In genomic region chrX:151049661-151050215, GRCm38 (mm10) we compare ENCODE assay signal across 8 mouse cellular contexts. TPM values are rescaled to one million over a fixed set of nuclear protein-coding genes. Genes with fewer than 3 reads are reported as not detected.
DNase-seq lines count a peak whose midpoint lies in the region; ATAC-seq and TF ChIP-seq lines count a peak whose summit lies in the region.
"Had no signal": no experiment of that assay in that cellular context is flagged by ENCODE, and none has a peak within 500 bp of the region (broad histone marks: within the 10 kb centered on the region; RNA-seq: fewer than 3 reads in every experiment).

No protein-coding gene starts in this region.

- no peaks in the 10 kb centered on the region for H3K36me3 ChIP-seq in lung, embryonic 15.5 days
- H3K36me3 ChIP-seq in lung, postnatal 0 days (ENCODE audit: insufficient read depth, low read length) = no peaks in the 10 kb centered on the region
- no peaks in the 10 kb centered on the region for H3K36me3 ChIP-seq in embryonic facial prominence, embryonic 15.5 days
- H3K36me3 ChIP-seq in hindbrain, postnatal 0 days (ENCODE audit: insufficient read depth, low read length) = no peaks in the 10 kb centered on the region
- H3K36me3 ChIP-seq in neural tube, embryonic 14.5 days (ENCODE audit: control insufficient read depth, insufficient read depth, low read length) = no peaks in the 10 kb centered on the region

- no peak for TF ChIP-seq EP300 in lung, postnatal 0 days (IDR thresholded peaks at IDR 0.05)

- no peak overlapping the region for H3K9ac ChIP-seq in lung, embryonic 15.5 days
- H3K9ac ChIP-seq in lung, postnatal 0 days (replicated peaks; ENCODE audit: low read depth) = no peak overlapping the region
- no peak overlapping the region for H3K9ac ChIP-seq in embryonic facial prominence, embryonic 15.5 days
- no peak overlapping the region for H3K9ac ChIP-seq in hindbrain, postnatal 0 days (replicated peaks; ENCODE audit: low read length)
- H3K9ac ChIP-seq in neural tube, embryonic 14.5 days (replicated peaks; ENCODE audit: low read depth, low read length) = no peak overlapping the region

- no peak for ATAC-seq in lung, embryonic 15.5 days (ENCODE audit: borderline replicate concordance, extremely low read depth, low FRiP score, low TSS enrichment)
- no peak for ATAC-seq in lung, postnatal 0 days
- ATAC-seq in embryonic facial prominence, embryonic 15.5 days (ENCODE audit: insufficient number of reproducible peaks, low FRiP score, low TSS enrichment, low read depth) = no peak
- no peak for ATAC-seq in hindbrain, postnatal 0 days
- no peak for ATAC-seq in neural tube, embryonic 14.5 days (ENCODE audit: low read depth)

- WGBS in lung, embryonic 15.5 days = 58% methylated on average over 8 of the region's 8 CpGs
- 62% methylated on average over 8 of the region's 8 CpGs for WGBS in lung, postnatal 0 days
- WGBS in embryonic facial prominence, embryonic 15.5 days = 48% methylated on average over 8 of the region's 8 CpGs
- WGBS in hindbrain, postnatal 0 days = 54% methylated on average over 8 of the region's 8 CpGs
- WGBS in neural tube, embryonic 14.5 days = 56% methylated on average over 8 of the region's 8 CpGs

- no peak overlapping the region for H3K4me3 ChIP-seq in lung, embryonic 15.5 days
- no peak overlapping the region for H3K4me3 ChIP-seq in lung, postnatal 0 days (ENCODE audit: low read depth, low read length)
- H3K4me3 ChIP-seq in embryonic facial prominence, embryonic 15.5 days (replicated peaks) = no peak overlapping the region
- H3K4me3 ChIP-seq in hindbrain, postnatal 0 days (ENCODE audit: low read length) = no peak overlapping the region
- peak overlapping the region; percentile 61; the same call in 1 of the 2 replicates for H3K4me3 ChIP-seq in neural tube, embryonic 14.5 days (ENCODE audit: low read depth, low read length)

- peak overlapping the region; percentile 61; the same call in 1 of the 2 replicates for H3K4me2 ChIP-seq in lung, embryonic 15.5 days
- no peak overlapping the region for H3K4me2 ChIP-seq in lung, postnatal 0 days (replicated peaks; ENCODE audit: low read depth, low read length)
- H3K4me2 ChIP-seq in embryonic facial prominence, embryonic 15.5 days (replicated peaks) = 0 out of 2 replicates have a peak overlapping the region, but pooled peaks have one; percentile 51
- H3K4me2 ChIP-seq in hindbrain, postnatal 0 days (ENCODE audit: low read depth, low read length) = peak overlapping the region; percentile 58
- peak overlapping the region; percentile 61; the same call in 1 of the 2 replicates for H3K4me2 ChIP-seq in neural tube, embryonic 14.5 days (ENCODE audit: low read depth, low read length)

- peaks cover 26% of the 10 kb centered on the region for H3K4me1 ChIP-seq in lung, embryonic 15.5 days
- no peaks in the 10 kb centered on the region; the same call in 1 of the 2 replicates for H3K4me1 ChIP-seq in lung, postnatal 0 days (ENCODE audit: insufficient read depth, low read depth, low read length)
- peaks cover 17% of the 10 kb centered on the region for H3K4me1 ChIP-seq in embryonic facial prominence, embryonic 15.5 days
- no peaks in the 10 kb centered on the region for H3K4me1 ChIP-seq in hindbrain, postnatal 0 days (ENCODE audit: insufficient read depth, low read length)
- H3K4me1 ChIP-seq in neural tube, embryonic 14.5 days (ENCODE audit: control insufficient read depth, insufficient read depth, low read length) = peaks cover 12% of the 10 kb centered on the region

- H3K27ac ChIP-seq in lung, embryonic 15.5 days = no peak overlapping the region
- H3K27ac ChIP-seq in lung, postnatal 0 days (ENCODE audit: low read length) = no peak overlapping the region
- no peak overlapping the region for H3K27ac ChIP-seq in embryonic facial prominence, embryonic 15.5 days (replicated peaks)
- no peak overlapping the region for H3K27ac ChIP-seq in hindbrain, postnatal 0 days
- no peak overlapping the region for H3K27ac ChIP-seq in neural tube, embryonic 14.5 days (ENCODE audit: low read depth, low read length)

- no peak for TF ChIP-seq CTCF in lung, postnatal 0 days (IDR thresholded peaks at IDR 0.05)
- no peak for TF ChIP-seq CTCF in hindbrain, postnatal 0 days (IDR thresholded peaks at IDR 0.05; ENCODE audit: low read depth)

- H3K27me3 ChIP-seq in lung, embryonic 15.5 days = no peaks in the 10 kb centered on the region
- no peaks in the 10 kb centered on the region for H3K27me3 ChIP-seq in lung, postnatal 0 days (replicated peaks; ENCODE audit: insufficient read depth, low read length)
- H3K27me3 ChIP-seq in embryonic facial prominence, embryonic 15.5 days = no peaks in the 10 kb centered on the region
- H3K27me3 ChIP-seq in hindbrain, postnatal 0 days (ENCODE audit: insufficient read depth, low read length) = no peaks in the 10 kb centered on the region
- H3K27me3 ChIP-seq in neural tube, embryonic 14.5 days (ENCODE audit: control insufficient read depth, insufficient read depth, low read length) = no peaks in the 10 kb centered on the region; the same call in 1 of the 2 replicates

- H3K9me3 ChIP-seq in lung, embryonic 15.5 days = no peaks in the 10 kb centered on the region
- no peaks in the 10 kb centered on the region for H3K9me3 ChIP-seq in lung, postnatal 0 days (ENCODE audit: low read length)
- H3K9me3 ChIP-seq in embryonic facial prominence, embryonic 15.5 days (replicated peaks) = no peaks in the 10 kb centered on the region
- H3K9me3 ChIP-seq in hindbrain, postnatal 0 days (ENCODE audit: low read length) = no peaks in the 10 kb centered on the region
- no peaks in the 10 kb centered on the region for H3K9me3 ChIP-seq in neural tube, embryonic 14.5 days (ENCODE audit: control insufficient read depth, low read length)

- DNase-seq in lung, postnatal 0 days (ENCODE audit: low spot score) = no peak
- DNase-seq in hindbrain, postnatal 0 days (ENCODE audit: low spot score) = no peak
- no peak for DNase-seq in gastrocnemius, adult 8-10 months (ENCODE audit: low spot score in 2 of 2)
- no peak for DNase-seq in thymus, adult 18-20 months
- DNase-seq: kidney, adult 18-20 months had no signal

RNA-seq across cellular contexts. Expression of gene Fgd1, which starts 3.8 kb away (rescaled TPM):
- polyA plus RNA-seq in lung, embryonic 15.5 days (2015; fragmentation: Nextera tagmentation; extraction: Ambion mirVana) = 10.7 and 10.8 TPM in 2 replicates
- polyA plus RNA-seq in lung, postnatal 0 days (2015; fragmentation: Nextera tagmentation; extraction: Ambion mirVana) = 3.7 and 4.2 TPM in 2 replicates
- polyA plus RNA-seq in embryonic facial prominence, embryonic 15.5 days (2015; fragmentation: Nextera tagmentation; extraction: Ambion mirVana) = 11.2 and 12.5 TPM in 2 replicates
- 46.3 and 50.6 TPM in 2 replicates for total RNA-seq in hindbrain, postnatal 0 days (2014; rRNA removed)
- 12.4 and 12.7 TPM in 2 replicates for polyA plus RNA-seq in hindbrain, postnatal 0 days (2015; fragmentation: Nextera tagmentation; extraction: Ambion mirVana)
- 15.9 and 16.3 TPM in 2 replicates for polyA plus RNA-seq in neural tube, embryonic 14.5 days (2014; fragmentation: Nextera tagmentation; extraction: Ambion mirVana)
- 1 to 10 TPM; 1.4 to 2.5 (median 1.9) TPM for total RNA-seq in gastrocnemius, adult 8-10 months (2022)

RNA-seq across cellular contexts. Expression of gene Gnl3l, which starts 32.6 kb away (rescaled TPM):
- polyA plus RNA-seq in lung, embryonic 15.5 days (2015; fragmentation: Nextera tagmentation; extraction: Ambion mirVana) = 27.0 and 27.6 TPM in 2 replicates
- polyA plus RNA-seq in lung, postnatal 0 days (2015; fragmentation: Nextera tagmentation; extraction: Ambion mirVana) = 11.9 and 13.0 TPM in 2 replicates
- 27.6 and 27.9 TPM in 2 replicates for polyA plus RNA-seq in embryonic facial prominence, embryonic 15.5 days (2015; fragmentation: Nextera tagmentation; extraction: Ambion mirVana)
- 125 and 130 TPM in 2 replicates for total RNA-seq in hindbrain, postnatal 0 days (2014; rRNA removed)
- 105 TPM in 2 replicates for polyA plus RNA-seq in hindbrain, postnatal 0 days (2015; fragmentation: Nextera tagmentation; extraction: Ambion mirVana)
- polyA plus RNA-seq in neural tube, embryonic 14.5 days (2014; fragmentation: Nextera tagmentation; extraction: Ambion mirVana) = 84.9 and 86.7 TPM in 2 replicates
- total RNA-seq in gastrocnemius, adult 8-10 months (2022) = 10 to 100 TPM; 37.1 to 45.2 (median 43.2) TPM

RNA-seq across cellular contexts. Expression of gene Tsr2, which starts 46.6 kb away (rescaled TPM):
- 33.1 and 33.4 TPM in 2 replicates for polyA plus RNA-seq in lung, embryonic 15.5 days (2015; fragmentation: Nextera tagmentation; extraction: Ambion mirVana)
- 12.4 and 14.6 TPM in 2 replicates for polyA plus RNA-seq in lung, postnatal 0 days (2015; fragmentation: Nextera tagmentation; extraction: Ambion mirVana)
- polyA plus RNA-seq in embryonic facial prominence, embryonic 15.5 days (2015; fragmentation: Nextera tagmentation; extraction: Ambion mirVana) = 36.4 and 37.3 TPM in 2 replicates
- total RNA-seq in hindbrain, postnatal 0 days (2014; rRNA removed) = 20.4 and 21.4 TPM in 2 replicates
- polyA plus RNA-seq in hindbrain, postnatal 0 days (2015; fragmentation: Nextera tagmentation; extraction: Ambion mirVana) = 38.6 and 41.4 TPM in 2 replicates
- 30.4 and 34.3 TPM in 2 replicates for polyA plus RNA-seq in neural tube, embryonic 14.5 days (2014; fragmentation: Nextera tagmentation; extraction: Ambion mirVana)
- 1 to 10 TPM; 6.2 to 8.9 (median 8.6) TPM for total RNA-seq in gastrocnemius, adult 8-10 months (2022)
